Mouse (Mus musculus): ENCODE data around the gene Coro1c.

Coro1c gene

DNA sequence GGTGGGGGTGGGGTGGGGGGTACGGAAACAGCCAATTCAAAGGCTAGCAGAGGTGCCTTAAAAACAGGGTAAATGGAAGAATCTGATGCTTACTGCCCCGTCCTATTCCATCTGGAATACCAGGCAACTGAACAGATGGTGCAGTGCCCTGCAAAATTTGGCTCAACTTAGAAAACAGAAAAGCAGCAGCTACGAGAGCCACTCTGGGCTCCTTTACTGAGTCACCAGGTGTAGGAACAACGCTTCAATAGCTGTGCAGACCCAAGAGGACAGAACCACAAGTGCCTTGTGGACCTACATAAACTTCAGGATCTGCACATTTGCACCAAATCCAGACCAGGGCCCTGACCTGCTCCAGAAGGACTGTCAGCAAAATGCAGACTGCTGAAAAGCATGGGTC lies 46.1 kb downstream of the Coro1c start:
- in situ Hi-C loops (cut with MboI; ENCODE audit: low sequenced_read_pairs), result loop anchor here (10.0 kb wide), 1 partner anchor 82 kb away; no protein-coding TSS in a partner anchor

DNA sequence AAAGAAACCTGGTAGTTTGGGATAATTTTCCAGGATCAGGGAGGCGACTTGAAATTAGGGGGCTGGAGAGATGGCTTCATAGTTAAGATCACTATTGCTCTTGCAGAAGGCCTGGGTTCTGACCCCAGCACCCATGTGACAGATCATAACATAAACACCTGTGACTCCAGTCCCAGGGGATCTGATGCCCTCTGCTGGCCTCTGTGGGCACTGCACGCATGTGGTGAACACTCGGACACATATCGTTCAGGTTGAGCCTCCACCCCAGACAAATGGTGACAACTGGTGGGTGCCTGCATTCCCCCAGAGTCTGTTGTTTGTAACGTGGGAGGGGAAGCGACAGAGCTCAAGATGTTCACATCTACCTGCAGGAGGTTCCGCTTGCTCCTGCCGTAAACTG lies 47.3 kb downstream of the Coro1c start:
- in situ Hi-C loops (cut with MboI; ENCODE audit: low sequenced_read_pairs), result loop anchor here (10.0 kb wide), 1 partner anchor 84 kb away; no protein-coding TSS in a partner anchor

DNA sequence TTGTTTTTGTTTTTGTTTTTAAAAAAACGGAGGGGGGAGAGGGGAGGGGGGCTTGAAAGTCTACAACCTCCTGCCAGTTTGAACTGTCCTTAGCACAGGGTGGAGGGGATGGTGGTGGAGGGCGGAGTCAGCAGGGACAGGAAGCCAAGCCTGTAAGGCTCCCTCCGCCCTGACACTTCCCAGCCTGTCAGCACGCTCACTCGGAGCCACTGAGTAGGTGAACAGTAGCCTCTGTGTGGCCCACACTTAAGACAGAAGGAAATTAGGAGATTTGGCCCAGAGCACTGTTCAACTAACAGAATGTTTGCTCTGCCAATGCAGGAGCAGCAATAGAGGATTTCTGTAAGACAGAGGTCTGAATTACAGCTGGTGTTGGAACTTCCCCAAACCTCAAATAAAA lies 49.6 kb downstream of the Coro1c start:
- in situ Hi-C loops (cut with MboI; ENCODE audit: low sequenced_read_pairs), result loop anchor here (10.0 kb wide), 1 partner anchor 186 kb away; no protein-coding TSS in a partner anchor

DNA sequence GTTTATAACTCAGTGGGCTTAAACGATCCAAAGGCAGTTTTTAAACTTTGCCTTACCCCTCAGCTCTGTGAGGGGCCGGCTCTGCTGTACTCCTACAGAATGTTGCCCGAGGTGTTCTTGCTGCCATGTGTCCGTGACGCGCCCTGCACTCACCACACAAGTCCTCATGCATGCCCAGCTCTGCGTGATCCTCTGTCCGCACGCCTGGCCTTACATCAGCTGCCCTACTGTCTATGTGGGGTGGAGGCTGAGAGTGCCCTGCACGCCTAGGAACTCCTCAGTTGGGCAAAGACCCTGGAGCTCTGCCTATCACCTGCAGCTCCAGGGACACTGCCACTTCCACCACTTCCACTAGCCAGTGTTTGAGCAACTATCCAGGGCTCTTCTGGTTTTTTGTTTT lies 50.0 kb downstream of the Coro1c start:
- in situ Hi-C loops (cut with MboI; ENCODE audit: low sequenced_read_pairs), result loop anchor here (10.0 kb wide), 1 partner anchor 186 kb away; no protein-coding TSS in a partner anchor

DNA sequence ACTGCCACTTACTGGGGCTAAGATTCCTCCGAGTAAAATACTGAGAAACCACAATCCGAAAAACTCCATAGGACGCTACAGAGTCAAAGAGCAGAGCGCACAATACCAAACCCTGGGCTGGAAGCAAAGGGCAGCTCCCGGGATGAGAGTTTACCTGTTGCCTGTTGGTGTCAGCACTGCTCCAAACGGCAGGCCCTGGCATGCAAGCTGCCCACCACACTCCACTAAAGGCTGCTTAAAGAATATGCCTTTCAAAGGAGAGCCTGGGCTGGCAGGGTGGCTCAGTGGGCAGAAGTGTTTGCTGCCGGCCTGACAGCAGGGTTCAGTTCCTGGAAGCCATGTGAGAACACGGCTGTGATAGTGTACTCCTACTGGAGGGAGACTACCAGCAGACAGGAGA lies 50.9 kb downstream of the Coro1c start:
- in situ Hi-C loops (cut with MboI; ENCODE audit: low sequenced_read_pairs), result loop anchor here (10.0 kb wide), 1 partner anchor 187 kb away; no protein-coding TSS in a partner anchor

DNA sequence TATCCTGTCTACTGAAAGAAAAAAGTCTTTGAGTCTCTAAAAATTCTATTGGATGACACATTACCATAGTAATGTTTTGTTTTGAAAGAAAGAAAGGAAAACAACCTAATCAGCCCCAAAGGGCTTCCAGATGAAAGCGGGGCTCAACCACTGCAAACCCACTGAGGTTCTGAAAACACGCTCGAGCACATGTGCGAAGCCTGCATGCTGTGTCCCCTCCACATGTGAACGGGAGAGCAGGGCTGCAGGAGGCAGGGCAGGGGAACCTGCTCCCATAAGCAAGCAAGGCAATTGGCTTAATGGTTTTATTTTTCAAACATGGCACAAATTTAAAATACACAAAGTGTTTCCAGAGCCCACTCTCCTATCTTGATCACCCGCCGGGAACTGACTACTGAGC lies 51.9 kb downstream of the Coro1c start:
- in situ Hi-C loops (cut with MboI; ENCODE audit: low sequenced_read_pairs), result loop anchor here (10.0 kb wide), 1 partner anchor 188 kb away; no protein-coding TSS in a partner anchor

DNA sequence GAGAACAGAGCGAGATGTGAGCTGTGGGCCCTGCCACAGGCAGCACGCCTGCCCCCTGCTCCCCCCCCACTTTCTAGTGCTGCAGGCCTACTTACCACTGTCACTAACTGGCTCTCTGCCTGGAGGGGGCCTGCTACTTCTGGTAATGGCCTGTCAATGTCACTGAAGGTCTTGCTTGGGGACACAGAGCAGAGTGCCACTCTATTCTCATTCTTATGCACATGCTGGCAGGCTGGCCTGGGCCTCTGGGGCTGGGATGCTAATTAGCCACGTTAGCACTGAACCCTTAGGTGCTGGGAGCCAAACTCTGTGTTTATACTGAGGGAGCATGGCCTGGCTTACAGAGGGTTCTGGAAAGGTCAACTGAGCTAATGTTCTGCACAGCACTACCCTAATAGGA lies 52.9 kb downstream of the Coro1c start:
- in situ Hi-C loops (cut with MboI; ENCODE audit: low sequenced_read_pairs), result loop anchor here (10.0 kb wide), 1 partner anchor 189 kb away; no protein-coding TSS in a partner anchor

DNA sequence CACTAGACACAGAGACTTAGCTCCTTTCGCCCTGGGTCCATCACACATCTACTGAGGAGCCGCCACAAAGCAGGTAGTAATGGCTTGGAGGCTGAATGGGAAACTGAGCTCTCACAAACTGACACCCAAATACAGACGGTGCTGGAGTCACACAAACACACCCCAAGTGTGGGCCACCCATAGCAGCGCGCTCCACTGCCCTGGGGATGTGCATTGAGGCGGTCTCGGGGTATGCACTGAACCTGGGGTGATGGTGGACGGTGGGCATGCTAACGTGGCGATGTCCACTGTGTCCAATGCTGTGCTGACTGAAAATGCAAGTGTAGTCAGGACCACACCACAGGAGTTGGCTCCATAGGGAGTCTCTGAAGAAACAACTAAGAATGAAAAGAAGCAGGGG lies 53.4 kb downstream of the Coro1c start:
- in situ Hi-C loops (cut with MboI; ENCODE audit: low sequenced_read_pairs), result loop anchor here (10.0 kb wide), 1 partner anchor 190 kb away; no protein-coding TSS in a partner anchor

DNA sequence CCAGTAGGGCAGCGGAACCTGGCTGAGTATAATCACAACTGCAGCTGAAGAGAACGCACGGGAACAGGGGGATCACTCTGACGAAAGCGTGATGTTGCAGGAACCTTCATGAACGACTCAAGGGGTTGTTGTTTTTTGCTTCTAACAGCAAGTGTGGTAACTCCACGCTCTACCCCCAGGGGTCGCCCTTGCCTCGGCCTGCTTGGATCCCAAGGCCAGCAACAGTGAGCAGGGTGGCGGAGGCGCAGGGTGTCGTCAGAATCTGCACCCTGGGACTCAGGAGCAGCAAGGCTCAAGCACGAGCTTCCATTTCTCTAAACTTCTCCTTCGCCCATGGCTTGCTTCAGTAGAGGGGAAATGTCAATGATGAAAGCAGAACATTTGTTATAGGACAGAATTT lies 54.1 kb downstream of the Coro1c start:
- in situ Hi-C loops (cut with MboI; ENCODE audit: low sequenced_read_pairs), result loop anchor here (10.0 kb wide), 1 partner anchor 190 kb away; no protein-coding TSS in a partner anchor

DNA sequence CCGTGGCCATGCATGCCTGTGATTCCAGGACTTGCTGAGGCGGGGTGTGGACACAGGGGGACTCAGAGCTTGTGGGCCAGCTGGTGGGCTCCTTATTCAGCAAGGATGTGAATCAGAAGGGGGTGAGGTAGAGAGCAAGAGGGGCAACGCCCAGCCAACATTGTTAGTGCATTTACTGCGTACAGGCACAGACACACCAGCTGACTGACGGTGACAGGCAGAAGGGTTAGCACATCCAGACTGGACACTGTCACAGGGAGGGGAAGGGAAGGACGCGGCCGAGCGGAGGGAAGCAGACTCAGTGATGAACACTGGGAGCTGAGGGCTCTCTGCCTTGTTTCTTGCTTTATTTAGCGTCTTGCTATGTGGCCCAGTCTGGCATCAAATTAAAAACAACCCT lies 55.0 kb downstream of the Coro1c start:
- in situ Hi-C loops (cut with MboI; ENCODE audit: low sequenced_read_pairs), result loop anchor here (10.0 kb wide), 1 partner anchor 191 kb away; no protein-coding TSS in a partner anchor

DNA sequence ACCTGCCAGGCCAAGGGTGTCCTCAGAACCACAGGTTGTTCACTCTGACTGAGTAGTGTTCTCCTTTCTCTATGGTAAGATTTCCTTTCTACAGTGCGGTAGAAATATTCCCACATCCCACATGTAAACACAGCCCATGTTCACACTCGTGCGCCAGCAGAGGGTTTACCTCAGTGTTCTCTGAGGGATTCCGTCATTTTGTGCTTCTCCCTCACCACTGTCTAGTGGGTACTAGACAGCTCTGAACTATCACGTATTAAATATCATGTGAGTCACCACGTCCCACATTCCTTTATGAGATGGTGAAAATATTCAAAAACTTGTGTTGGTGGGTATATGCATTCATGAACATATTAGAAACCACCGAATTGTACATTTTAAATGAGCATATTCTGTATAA lies 56.1 kb downstream of the Coro1c start:
- in situ Hi-C loops (cut with MboI; ENCODE audit: low sequenced_read_pairs), result loop anchor here (10.0 kb wide), 1 partner anchor 192 kb away; no protein-coding TSS in a partner anchor

DNA sequence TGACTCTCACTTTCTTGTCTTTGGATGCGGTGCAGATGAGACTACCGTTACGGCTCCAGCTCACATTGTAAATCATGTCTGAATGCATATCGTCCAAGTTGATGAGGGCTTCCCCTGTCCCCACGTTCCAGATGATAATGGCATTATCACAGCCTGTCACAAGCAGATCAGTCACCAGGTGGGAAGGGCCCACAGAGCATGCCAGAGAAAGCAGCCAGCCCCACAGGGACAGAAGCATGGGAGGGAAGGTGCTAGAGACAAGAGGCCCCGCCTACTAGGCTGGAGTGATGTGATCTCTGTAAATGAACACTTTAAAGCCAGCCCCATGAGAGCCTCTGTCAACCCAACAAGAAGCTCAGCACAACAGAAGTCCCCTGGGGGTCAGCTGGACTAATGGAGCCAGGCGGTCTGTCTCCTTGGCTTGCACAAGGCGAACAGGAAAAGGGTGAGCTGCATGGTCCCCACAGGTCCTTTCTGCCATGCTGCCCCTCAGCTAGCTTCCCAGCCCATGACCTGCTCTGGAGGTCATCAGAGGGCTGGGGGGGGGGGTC lies 57.8 kb downstream of the Coro1c start:
- in situ Hi-C loops (cut with MboI; ENCODE audit: low sequenced_read_pairs), result loop anchor here (10.0 kb wide), 1 partner anchor 194 kb away; no protein-coding TSS in a partner anchor

DNA sequence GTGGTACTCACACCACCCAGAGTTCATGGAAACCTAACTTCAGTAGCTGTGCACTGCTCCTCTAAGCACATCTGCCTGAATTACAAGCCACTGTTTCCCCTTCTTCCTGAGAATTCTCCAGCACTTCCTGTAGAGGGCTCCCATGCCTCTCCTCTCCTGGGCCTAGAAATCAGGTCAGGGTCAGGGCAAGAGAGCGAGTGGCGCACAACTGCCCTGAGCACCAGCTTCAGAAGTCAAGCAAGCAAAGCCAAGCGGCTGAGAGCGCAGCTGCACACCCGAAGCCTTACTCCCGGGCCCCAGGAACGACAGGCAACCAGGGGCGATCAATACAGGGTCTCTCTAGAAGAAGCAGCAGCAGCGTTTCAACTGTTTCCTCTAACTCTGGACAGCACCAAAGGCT lies 60.9 kb downstream of the Coro1c start:
- in situ Hi-C loops (cut with MboI; ENCODE audit: low sequenced_read_pairs), result loop anchor here (25.0 kb wide), 1 partner anchor 260 kb away; no protein-coding TSS in a partner anchor

DNA sequence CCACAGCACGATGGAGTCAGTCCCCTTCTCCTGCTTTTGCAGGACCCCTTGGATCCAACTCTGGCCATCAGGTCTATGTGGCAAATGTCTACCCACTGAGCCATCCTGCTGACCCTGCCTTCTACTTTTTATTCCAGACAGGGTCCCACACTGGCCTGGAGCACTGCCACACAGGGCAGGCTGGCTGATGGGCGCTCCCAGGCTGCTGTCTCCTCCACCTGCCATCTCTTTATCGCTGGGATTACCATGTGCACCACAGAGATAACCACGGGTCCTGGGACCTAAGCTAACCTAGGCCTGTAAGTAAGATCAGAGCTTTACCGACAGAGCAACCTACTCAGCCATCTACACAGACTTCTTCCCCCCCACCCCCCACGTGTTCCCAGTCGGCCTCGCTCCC lies 61.9 kb downstream of the Coro1c start:
- in situ Hi-C loops (cut with MboI; ENCODE audit: low sequenced_read_pairs), result loop anchor here (25.0 kb wide), 1 partner anchor 259 kb away; no protein-coding TSS in a partner anchor

DNA sequence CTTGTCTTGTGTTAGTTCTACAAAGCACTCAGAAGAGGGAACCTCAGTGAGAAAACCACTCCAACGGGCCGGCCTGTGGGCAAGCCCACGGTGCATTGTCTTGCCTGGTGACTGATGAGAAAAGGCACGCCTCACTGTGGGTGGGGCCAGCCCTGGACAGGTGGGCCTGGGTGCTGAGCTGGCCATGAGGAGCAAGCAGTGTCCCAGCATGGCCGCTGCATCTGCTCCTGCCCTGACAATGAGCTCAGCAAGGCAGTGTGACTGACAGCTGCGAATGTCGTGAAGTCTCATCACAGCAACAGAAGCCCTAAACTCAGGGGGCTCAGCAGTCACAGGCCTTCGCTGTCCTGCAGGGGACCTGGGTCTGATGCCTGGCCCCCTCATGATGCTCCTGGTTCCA lies 62.9 kb downstream of the Coro1c start:
- in situ Hi-C loops (cut with MboI; ENCODE audit: low sequenced_read_pairs), result loop anchor here (25.0 kb wide), 1 partner anchor 258 kb away; no protein-coding TSS in a partner anchor

DNA sequence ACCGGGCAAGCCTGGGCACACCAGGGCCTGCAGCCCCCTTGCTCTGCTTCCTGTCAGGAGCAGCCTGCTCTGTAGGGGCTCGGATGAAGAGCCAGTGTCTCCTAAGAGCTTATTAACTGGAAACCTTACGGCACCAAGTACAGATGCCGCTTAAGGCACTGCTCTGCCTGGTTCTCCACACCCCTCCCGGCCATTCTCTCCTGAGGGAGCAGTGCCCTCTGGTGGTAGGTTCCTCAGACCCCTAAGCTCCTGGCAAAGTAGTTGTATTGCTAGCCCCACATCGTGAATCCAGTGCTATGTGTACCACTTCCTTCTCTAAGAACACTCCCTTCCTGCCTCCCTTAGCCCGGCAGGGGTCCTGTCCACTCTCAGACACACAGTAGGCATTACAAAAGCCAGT lies 63.8 kb downstream of the Coro1c start:
- in situ Hi-C loops (cut with MboI; ENCODE audit: low sequenced_read_pairs), result loop anchor here (25.0 kb wide), 1 partner anchor 257 kb away; no protein-coding TSS in a partner anchor

DNA sequence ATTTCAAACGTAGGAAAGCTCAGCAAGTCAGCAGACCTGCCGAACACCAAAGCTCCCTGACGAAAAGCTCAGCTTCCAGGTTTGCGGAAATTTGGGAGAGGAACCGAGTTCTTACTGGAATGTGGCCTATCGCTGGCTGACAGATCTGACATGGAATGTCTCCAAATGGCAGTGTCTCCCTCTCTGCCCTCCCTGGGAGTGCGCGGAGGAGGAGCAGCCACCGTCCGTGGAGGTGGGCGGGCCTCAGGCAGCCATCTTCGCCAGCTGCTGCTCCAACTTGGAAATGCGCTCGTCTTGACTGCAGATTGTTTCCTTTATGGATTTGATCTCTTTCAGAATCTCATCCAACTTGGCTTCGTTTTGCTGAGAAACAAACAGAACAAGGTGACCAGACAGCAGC lies 64.5 kb downstream of the Coro1c start:
- in situ Hi-C loops (cut with MboI; ENCODE audit: low sequenced_read_pairs), result loop anchor here (25.0 kb wide), 1 partner anchor 257 kb away; no protein-coding TSS in a partner anchor

DNA sequence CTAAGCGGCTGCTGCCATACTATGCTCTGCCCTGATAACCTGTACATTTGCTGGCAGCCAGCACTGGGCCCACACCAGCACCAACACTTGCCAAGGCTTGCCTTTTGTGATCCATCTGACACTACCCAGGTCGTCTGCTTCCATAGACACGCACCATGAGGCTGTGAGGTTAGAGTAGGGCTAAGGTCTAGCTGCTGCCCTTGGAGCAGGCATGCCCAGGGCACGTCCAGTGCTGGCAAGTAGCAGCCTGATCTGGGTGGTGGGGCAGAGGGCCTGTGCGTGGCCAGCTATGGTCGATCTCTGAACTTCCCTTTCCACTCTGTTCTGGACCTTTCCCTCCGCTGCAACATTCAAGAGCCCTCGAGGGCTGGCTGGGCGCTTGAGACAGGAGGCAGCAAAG lies 65.7 kb downstream of the Coro1c start:
- in situ Hi-C loops (cut with MboI; ENCODE audit: low sequenced_read_pairs), result loop anchor here (25.0 kb wide), 1 partner anchor 256 kb away; no protein-coding TSS in a partner anchor

DNA sequence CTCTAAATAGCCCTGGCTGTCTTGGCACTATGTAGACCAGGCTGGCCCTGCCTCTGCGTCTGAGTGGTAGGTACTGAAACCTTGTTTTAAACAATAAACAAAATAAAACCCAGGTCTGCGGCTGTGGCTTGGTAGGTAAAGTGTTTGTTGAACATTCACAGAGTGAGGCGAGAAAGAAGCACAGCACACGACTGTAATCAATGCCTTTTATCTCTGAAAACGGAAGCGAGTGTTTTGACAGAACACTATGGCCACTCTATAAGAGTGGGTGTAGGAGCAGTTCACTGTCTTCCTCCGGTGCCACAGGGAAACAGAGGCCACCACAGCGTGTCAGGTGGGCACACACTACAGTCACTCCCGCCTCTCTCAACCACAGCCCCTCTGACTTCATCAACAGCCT lies 66.3 kb downstream of the Coro1c start:
- in situ Hi-C loops (cut with MboI; ENCODE audit: low sequenced_read_pairs), result loop anchor here (25.0 kb wide), 1 partner anchor 255 kb away; no protein-coding TSS in a partner anchor

DNA sequence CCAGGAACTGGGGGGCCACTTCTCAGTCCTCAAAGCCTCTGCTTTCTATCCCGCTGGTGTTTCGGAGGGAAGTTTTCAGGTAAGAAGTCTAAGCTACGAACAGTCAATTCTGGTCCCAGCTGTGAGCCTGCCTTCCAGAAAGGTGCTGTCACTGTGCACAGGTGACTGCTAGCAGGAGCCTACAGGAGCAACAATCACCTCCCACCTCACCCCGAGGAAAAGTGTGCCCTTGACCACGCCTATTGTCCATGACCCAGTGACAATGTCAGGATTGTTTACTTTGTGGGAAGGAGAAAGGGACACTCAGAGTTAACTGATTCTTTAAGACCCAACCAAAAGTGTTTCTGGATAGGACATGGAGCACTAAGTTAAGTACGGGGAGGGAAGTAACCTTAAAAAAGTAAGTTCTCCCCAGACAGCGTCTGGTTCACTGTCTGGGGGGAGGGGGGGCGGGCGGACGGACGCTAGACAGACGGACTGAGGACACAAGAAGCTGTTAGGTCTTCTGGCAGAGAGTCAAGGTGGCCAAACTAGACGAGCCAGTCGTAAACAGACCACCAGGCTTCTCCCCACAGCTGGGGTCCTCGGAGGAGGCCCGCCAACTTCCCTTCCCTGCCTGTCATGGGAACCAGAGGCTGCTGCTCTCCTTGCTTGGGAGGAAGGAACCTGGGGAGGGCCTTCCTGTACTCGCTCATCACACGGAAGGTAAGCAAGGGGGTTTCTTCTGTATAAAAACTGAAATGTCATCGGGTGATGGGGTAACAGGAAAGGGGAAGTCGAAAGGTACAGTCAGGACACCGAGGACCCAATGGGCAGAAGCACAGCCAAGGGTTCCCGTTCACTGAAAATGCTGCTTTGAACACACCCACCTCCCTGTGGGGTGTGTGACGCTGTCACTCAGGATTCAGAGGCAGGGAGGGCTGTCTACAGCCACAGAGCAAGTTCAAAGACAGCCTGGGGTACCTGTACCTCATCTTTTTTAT lies 67.0 kb downstream of the Coro1c start:
- in situ Hi-C loops (cut with MboI; ENCODE audit: low sequenced_read_pairs), result loop anchor here (25.0 kb wide), 1 partner anchor 254 kb away; no protein-coding TSS in a partner anchor

DNA sequence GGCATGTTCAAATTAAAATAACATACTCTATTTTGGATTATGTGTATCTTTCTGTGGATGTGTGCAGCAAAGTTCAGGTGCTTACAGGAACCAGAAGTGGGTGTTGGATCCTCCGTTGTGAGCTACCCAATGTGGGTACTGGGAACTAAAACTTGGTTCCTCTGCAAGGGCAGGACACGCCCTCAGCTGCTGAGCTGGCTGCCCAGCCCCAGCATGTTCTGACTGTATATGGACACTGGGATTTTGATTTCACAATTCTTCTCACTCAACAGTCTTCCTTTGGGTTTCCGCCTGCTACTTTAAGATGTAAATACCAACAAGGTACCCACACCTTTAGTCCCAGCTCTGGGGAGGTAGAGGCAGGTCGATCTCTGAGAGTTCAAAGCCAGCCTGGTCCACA lies 68.1 kb downstream of the Coro1c start:
- in situ Hi-C loops (cut with MboI; ENCODE audit: low sequenced_read_pairs), result loop anchor here (25.0 kb wide), 1 partner anchor 253 kb away; no protein-coding TSS in a partner anchor

Data from CH12F3 (cell line).